Mouse (Mus musculus): Measurements from ENCODE around the gene Camta1. TPM values are rescaled to one million over a fixed set of nuclear protein-coding genes. Genes with fewer than 3 reads are reported as not detected.

Gene Camta1
- polyA plus RNA-seq, 1 experiment from 2014 or later = 83.5 TPM

- H3K4me2 ChIP-seq (replicated peaks; ENCODE audit: low read depth, low read length) = no peak overlapping the region
- H3K9me3 ChIP-seq (ENCODE audit: low read length) = no peaks in the 10 kb centered on the region
- no peak for ATAC-seq (ENCODE audit: low FRiP score, low TSS enrichment)
- WGBS = 86% methylated on average over 9 of the region's 9 CpGs
- H3K27me3 ChIP-seq (ENCODE audit: insufficient read depth, low read length) = no peaks in the 10 kb centered on the region
- H3K9ac ChIP-seq (replicated peaks; ENCODE audit: low read length) = no peak overlapping the region
- 0 out of 2 replicates have a peak, but pooled peaks cover under 1% of the 10 kb centered on the region for H3K4me1 ChIP-seq (ENCODE audit: insufficient read depth, low read length)
- H3K36me3 ChIP-seq (ENCODE audit: insufficient read depth, low read length) = no peaks in the 10 kb centered on the region
- H3K4me3 ChIP-seq (ENCODE audit: low read length) = no peak overlapping the region
- H3K27ac ChIP-seq (ENCODE audit: low read length) = no peak overlapping the region
Observed at GRCm38 (mm10) chr4:151200316-151200715, 661.4 kb downstream of the Camta1 start.

- no peaks in the 10 kb centered on the region for H3K27me3 ChIP-seq (ENCODE audit: insufficient read depth, low read length)
- H3K9ac ChIP-seq (replicated peaks; ENCODE audit: low read length) = no peak overlapping the region
- H3K4me3 ChIP-seq (ENCODE audit: low read length) = no peak overlapping the region
- no peak overlapping the region for H3K27ac ChIP-seq (ENCODE audit: low read length)
- WGBS = 19% methylated on average over 10 of the region's 10 CpGs
- no peak for ATAC-seq (ENCODE audit: low FRiP score, low TSS enrichment)
- 0 out of 2 replicates have a peak, but pooled peaks cover 5% of the 10 kb centered on the region for H3K4me1 ChIP-seq (ENCODE audit: insufficient read depth, low read length)
- no peaks in the 10 kb centered on the region for H3K36me3 ChIP-seq (ENCODE audit: insufficient read depth, low read length)
- H3K4me2 ChIP-seq (replicated peaks; ENCODE audit: low read depth, low read length) = no peak overlapping the region
- no peaks in the 10 kb centered on the region for H3K9me3 ChIP-seq (ENCODE audit: low read length)
Observed at GRCm38 (mm10) chr4:151195126-151195525, 666.5 kb downstream of the Camta1 start.

GRCm38 (mm10) chr4:151194715-151195097 is 667.0 kb downstream of the Camta1 start:
- H3K4me1 ChIP-seq (ENCODE audit: insufficient read depth, low read length) = 0 out of 2 replicates have a peak, but pooled peaks cover 5% of the 10 kb centered on the region
- H3K27ac ChIP-seq (ENCODE audit: low read length) = no peak overlapping the region
- H3K27me3 ChIP-seq (ENCODE audit: insufficient read depth, low read length) = no peaks in the 10 kb centered on the region
- H3K9me3 ChIP-seq (ENCODE audit: low read length) = no peaks in the 10 kb centered on the region
- WGBS = 30% methylated on average over 4 of the region's 4 CpGs
- no peak overlapping the region for H3K4me3 ChIP-seq (ENCODE audit: low read length)
- no peak overlapping the region for H3K9ac ChIP-seq (replicated peaks; ENCODE audit: low read length)
- ATAC-seq (ENCODE audit: low FRiP score, low TSS enrichment) = no peak
- no peak overlapping the region for H3K4me2 ChIP-seq (replicated peaks; ENCODE audit: low read depth, low read length)
- no peaks in the 10 kb centered on the region for H3K36me3 ChIP-seq (ENCODE audit: insufficient read depth, low read length)

GRCm38 (mm10) chr4:151194030-151194714 is 667.5 kb downstream of the Camta1 start:
- no peaks in the 10 kb centered on the region for H3K9me3 ChIP-seq (ENCODE audit: low read length)
- H3K4me1 ChIP-seq (ENCODE audit: insufficient read depth, low read length) = 0 out of 2 replicates have a peak, but pooled peaks cover 5% of the 10 kb centered on the region
- no peak overlapping the region for H3K27ac ChIP-seq (ENCODE audit: low read length)
- no peak overlapping the region for H3K4me3 ChIP-seq (ENCODE audit: low read length)
- H3K36me3 ChIP-seq (ENCODE audit: insufficient read depth, low read length) = no peaks in the 10 kb centered on the region
- 37% methylated on average over 11 of the region's 11 CpGs for WGBS
- no peaks in the 10 kb centered on the region for H3K27me3 ChIP-seq (ENCODE audit: insufficient read depth, low read length)
- ATAC-seq (ENCODE audit: low FRiP score, low TSS enrichment) = no peak
- no peak overlapping the region for H3K4me2 ChIP-seq (replicated peaks; ENCODE audit: low read depth, low read length)
- no peak overlapping the region for H3K9ac ChIP-seq (replicated peaks; ENCODE audit: low read length)

- no peaks in the 10 kb centered on the region for H3K27me3 ChIP-seq (ENCODE audit: insufficient read depth, low read length)
Observed at GRCm38 (mm10) chr4:151186447-151186846, 675.2 kb downstream of the Camta1 start.

GRCm38 (mm10) chr4:151185750-151186149 is 675.9 kb downstream of the Camta1 start:
- H3K9ac ChIP-seq (replicated peaks; ENCODE audit: low read length) = no peak overlapping the region
- H3K27ac ChIP-seq (ENCODE audit: low read length) = no peak overlapping the region
- no peaks in the 10 kb centered on the region for H3K27me3 ChIP-seq (ENCODE audit: insufficient read depth, low read length)
- H3K36me3 ChIP-seq (ENCODE audit: insufficient read depth, low read length) = no peaks in the 10 kb centered on the region
- peaks cover 5% of the 10 kb centered on the region for H3K4me1 ChIP-seq (ENCODE audit: insufficient read depth, low read length)
- ATAC-seq (ENCODE audit: low FRiP score, low TSS enrichment) = no peak
- WGBS = 20% methylated on average over 1 of the region's 1 CpGs
- H3K4me3 ChIP-seq (ENCODE audit: low read length) = no peak overlapping the region
- H3K9me3 ChIP-seq (ENCODE audit: low read length) = no peaks in the 10 kb centered on the region
- H3K4me2 ChIP-seq (replicated peaks; ENCODE audit: low read depth, low read length) = no peak overlapping the region

More at GRCm38 (mm10) chr4:151186447-151186846, 675.2 kb downstream of the Camta1 start:
- H3K4me2 ChIP-seq (replicated peaks; ENCODE audit: low read depth, low read length) = no peak overlapping the region
- H3K9me3 ChIP-seq (ENCODE audit: low read length) = no peaks in the 10 kb centered on the region
- H3K4me3 ChIP-seq (ENCODE audit: low read length) = no peak overlapping the region
- H3K9ac ChIP-seq (replicated peaks; ENCODE audit: low read length) = no peak overlapping the region
- ATAC-seq (ENCODE audit: low FRiP score, low TSS enrichment) = peak; percentile 54; the same call in 1 of the 2 replicates
- H3K36me3 ChIP-seq (ENCODE audit: insufficient read depth, low read length) = no peaks in the 10 kb centered on the region
- WGBS = 6% methylated on average over 8 of the region's 8 CpGs
- H3K4me1 ChIP-seq (ENCODE audit: insufficient read depth, low read length) = no peaks in the 10 kb centered on the region
- H3K27ac ChIP-seq (ENCODE audit: low read length) = no peak overlapping the region

- Histone ChIP-seq H3K9ac (replicated peaks; ENCODE audit: low read length) (no peak overlapping the region), H3K27me3 (ENCODE audit: insufficient read depth, low read length) (no peaks in the 10 kb centered on the region), H3K9me3 (ENCODE audit: low read length) (no peaks in the 10 kb centered on the region), H3K4me3 (ENCODE audit: low read length) (no peak overlapping the region), H3K4me2 (replicated peaks; ENCODE audit: low read depth, low read length) (0 out of 2 replicates have a peak overlapping the region, but pooled peaks have one; percentile 5), H3K27ac (ENCODE audit: low read length) (0 out of 2 replicates have a peak overlapping the region, but pooled peaks have one; percentile 27), H3K36me3 (ENCODE audit: insufficient read depth, low read length) (no peaks in the 10 kb centered on the region), H3K4me1 (ENCODE audit: insufficient read depth, low read length) (peaks cover 16% of the 10 kb centered on the region)
- peak; percentile 54; the same call in 1 of the 2 replicates for ATAC-seq (ENCODE audit: low FRiP score, low TSS enrichment)
- WGBS = 30% methylated on average over 7 of the region's 7 CpGs
Observed at GRCm38 (mm10) chr4:151180394-151180902, 681.2 kb downstream of the Camta1 start.

GRCm38 (mm10) chr4:151179639-151180038 is 682.0 kb downstream of the Camta1 start:
- no peaks in the 10 kb centered on the region for H3K36me3 ChIP-seq (ENCODE audit: insufficient read depth, low read length)
- no peak overlapping the region for H3K27ac ChIP-seq (ENCODE audit: low read length)
- H3K4me1 ChIP-seq (ENCODE audit: insufficient read depth, low read length) = peaks cover 16% of the 10 kb centered on the region
- H3K9me3 ChIP-seq (ENCODE audit: low read length) = no peaks in the 10 kb centered on the region
- H3K9ac ChIP-seq (replicated peaks; ENCODE audit: low read length) = no peak overlapping the region
- H3K4me2 ChIP-seq (replicated peaks; ENCODE audit: low read depth, low read length) = no peak overlapping the region
- WGBS = 54% methylated on average over 3 of the region's 3 CpGs
- H3K27me3 ChIP-seq (ENCODE audit: insufficient read depth, low read length) = no peaks in the 10 kb centered on the region
- ATAC-seq (ENCODE audit: low FRiP score, low TSS enrichment) = no peak
- no peak overlapping the region for H3K4me3 ChIP-seq (ENCODE audit: low read length)

- Histone ChIP-seq H3K4me1 (ENCODE audit: insufficient read depth, low read length) (peaks cover 16% of the 10 kb centered on the region), H3K27ac (ENCODE audit: low read length) (no peak overlapping the region), H3K27me3 (ENCODE audit: insufficient read depth, low read length) (no peaks in the 10 kb centered on the region), H3K4me2 (replicated peaks; ENCODE audit: low read depth, low read length) (no peak overlapping the region), H3K36me3 (ENCODE audit: insufficient read depth, low read length) (no peaks in the 10 kb centered on the region), H3K9me3 (ENCODE audit: low read length) (no peaks in the 10 kb centered on the region), H3K4me3 (ENCODE audit: low read length) (no peak overlapping the region), H3K9ac (replicated peaks; ENCODE audit: low read length) (no peak overlapping the region)
- no peak for ATAC-seq (ENCODE audit: low FRiP score, low TSS enrichment)
- WGBS = 60% methylated on average over 8 of the region's 8 CpGs
Observed at GRCm38 (mm10) chr4:151178970-151179378, 682.7 kb downstream of the Camta1 start.

- WGBS = 59% methylated on average over 8 of the region's 8 CpGs
- ATAC-seq (ENCODE audit: low FRiP score, low TSS enrichment) = no peak
Observed at GRCm38 (mm10) chr4:151172526-151172925, 689.1 kb downstream of the Camta1 start.

More at GRCm38 (mm10) chr4:151172526-151172925, 689.1 kb downstream of the Camta1 start:
- H3K9me3 ChIP-seq (ENCODE audit: low read length) = no peaks in the 10 kb centered on the region
- H3K4me3 ChIP-seq (ENCODE audit: low read length) = no peak overlapping the region
- H3K4me2 ChIP-seq (replicated peaks; ENCODE audit: low read depth, low read length) = no peak overlapping the region
- no peak overlapping the region for H3K9ac ChIP-seq (replicated peaks; ENCODE audit: low read length)
- H3K4me1 ChIP-seq (ENCODE audit: insufficient read depth, low read length) = peaks cover 10% of the 10 kb centered on the region
- H3K36me3 ChIP-seq (ENCODE audit: insufficient read depth, low read length) = no peaks in the 10 kb centered on the region
- H3K27me3 ChIP-seq (ENCODE audit: insufficient read depth, low read length) = peaks cover 3% of the 10 kb centered on the region; the same call in 1 of the 2 replicates
- H3K27ac ChIP-seq (ENCODE audit: low read length) = no peak overlapping the region

Measured in kidney, embryonic 16.5 days (tissue).